Comparison of ENCODE assay signal across 17 mouse cellular contexts in the genomic region with DNA sequence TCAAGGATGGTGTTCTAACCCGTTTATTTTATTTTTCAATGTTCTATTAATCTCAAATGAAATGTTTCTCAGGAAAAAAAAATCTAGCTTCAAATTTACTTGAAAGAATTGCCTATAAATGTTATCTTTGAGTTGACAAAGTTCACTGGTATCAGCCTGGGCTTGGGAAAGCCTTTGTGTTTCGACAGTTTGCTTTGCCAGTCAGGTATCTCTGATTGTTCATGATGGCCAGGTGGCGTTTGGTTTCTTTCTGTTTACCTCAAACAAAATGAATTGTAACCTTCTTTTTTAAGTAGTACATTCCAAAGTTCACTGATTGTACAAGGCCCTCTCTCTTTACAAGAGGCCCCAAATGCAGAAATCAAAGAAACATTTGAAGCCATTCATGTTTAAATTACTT.
"Had no signal": no experiment of that assay in that cellular context is flagged by ENCODE, and none has a peak within 500 bp of the region (broad histone marks: within the 10 kb centered on the region; RNA-seq: fewer than 3 reads in every experiment).

No protein-coding gene starts in this region.

- H3K4me3 ChIP-seq: kidney, embryonic 15.5 days; left cerebral cortex, adult 2 months; limb, embryonic 12.5 days; limb, embryonic 15.5 days; liver, embryonic 13.5 days had no signal

- H3K4me2 ChIP-seq: kidney, embryonic 15.5 days; limb, embryonic 12.5 days; limb, embryonic 15.5 days; liver, embryonic 13.5 days; midbrain, embryonic 11.5 days had no signal

- DNase-seq: kidney, adult 11 months; kidney, adult 8-10 months; kidney, postnatal 10 days; kidney, postnatal 36 days; layer of hippocampus, postnatal 36 days; left cerebral cortex, postnatal 4 days; liver, embryonic 13.5 days; lung, adult 2 months; lung, postnatal 14 days; lung, postnatal 4 days; midbrain, embryonic 14.5 days; thymus, postnatal 25 days had no signal

- H3K27me3 ChIP-seq: kidney, embryonic 15.5 days; limb, embryonic 15.5 days; liver, embryonic 13.5 days had no signal

- H3K36me3 ChIP-seq: kidney, embryonic 15.5 days; limb, embryonic 12.5 days; limb, embryonic 15.5 days; liver, embryonic 13.5 days had no signal

- H3K27ac ChIP-seq: kidney, embryonic 15.5 days; left cerebral cortex, adult 2 months; limb, embryonic 12.5 days; limb, embryonic 15.5 days; liver, embryonic 13.5 days had no signal

- H3K9me3 ChIP-seq: kidney, embryonic 15.5 days; limb, embryonic 12.5 days; limb, embryonic 15.5 days; liver, embryonic 13.5 days had no signal

- H3K9ac ChIP-seq: kidney, embryonic 15.5 days; limb, embryonic 12.5 days; limb, embryonic 15.5 days; liver, embryonic 13.5 days had no signal
